4 mouse cellular contexts compared by ENCODE assay signal in the genomic region with DNA sequence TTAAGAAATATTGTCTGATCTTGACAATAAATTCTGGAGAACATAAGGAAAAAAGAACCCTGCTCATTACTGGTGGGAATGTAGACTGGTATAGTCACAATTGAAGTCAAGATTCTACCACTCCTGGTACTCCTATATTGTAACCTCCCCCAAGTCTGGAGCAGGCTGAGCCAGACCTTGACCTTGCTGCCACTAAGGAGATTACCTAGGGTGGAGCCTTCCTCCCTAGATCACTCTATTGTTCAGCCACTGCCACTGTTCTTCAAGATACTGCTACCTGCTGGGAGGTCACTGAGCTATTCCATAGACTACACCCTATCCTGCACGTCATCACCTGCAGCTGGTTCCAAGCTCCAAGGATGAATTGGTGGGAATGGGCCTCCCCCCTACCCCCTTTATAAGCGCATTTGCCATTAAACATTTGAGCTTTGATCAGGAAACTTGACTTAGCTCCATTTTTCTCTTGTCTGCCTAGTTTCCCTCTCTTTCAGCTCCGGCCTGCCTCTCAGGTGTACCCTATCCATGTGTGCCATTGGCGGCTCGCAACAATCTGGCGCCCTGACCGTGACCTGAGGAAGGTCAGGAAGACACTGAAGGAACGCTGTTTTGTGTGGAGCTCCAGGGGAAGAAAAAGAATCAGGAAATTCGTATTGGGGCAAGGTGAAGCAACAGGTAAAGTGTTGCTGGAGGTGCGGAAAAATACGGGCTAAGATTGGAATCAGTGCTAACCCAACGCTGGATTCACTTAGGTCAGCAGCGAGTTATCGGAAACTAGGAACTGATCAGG. TPM values are rescaled to one million over a fixed set of nuclear protein-coding genes. Genes with fewer than 3 reads are reported as not detected.
"Had no signal": no experiment of that assay in that cellular context is flagged by ENCODE, and none has a peak within 500 bp of the region (broad histone marks: within the 10 kb centered on the region; RNA-seq: fewer than 3 reads in every experiment).

No protein-coding gene starts in this region.

RNA-seq across cellular contexts. Expression of gene C7, which starts 39.9 kb away (rescaled TPM):
- polyA plus RNA-seq: hindbrain, embryonic 11.5 days; hindbrain, embryonic 12.5 days; hindbrain, embryonic 13.5 days; inflammation-experienced regulatory T-cells, adult 6 months had no signal
